Mouse (Mus musculus) midbrain, embryonic 11.5 days (tissue): ENCODE measurements at regions not wholly inside any gene's neighbourhood (a gene's known extent, or its start where the extent isn't known, plus 50 kb on each side); places are given as distances from the start of the nearest gene placed in this dataset.

Source experiments
- ATAC-seq: fragments of 200-750 bp; cut with Nextera tagmentation; 2 replicates; pipeline ENCODE4 v1.8.0; 2017; ENCODE audit warnings: moderate TSS enrichment, moderate library complexity; ENCODE audit not compliant: low FRiP score
- DNase-seq: peaks from one replicate; pipeline ENCODE4 v3.0.0; 2015; ENCODE audit warnings: low spot score; ENCODE audit errors: missing footprints
- H3K27ac ChIP-seq: fragments of 300-500 bp; sonication (generic); 2 replicates; pipeline ENCODE4 v1.5.1; 2014; ENCODE audit warnings: low read depth, low read length
- H3K27me3 ChIP-seq: fragments of 300-500 bp; sonication (generic); 2 replicates; pipeline ENCODE4 v1.6.1; 2014; ENCODE audit warnings: mild to moderate bottlenecking, low read length, moderate library complexity, mixed read lengths; ENCODE audit not compliant: control insufficient read depth, insufficient read depth
- H3K36me3 ChIP-seq: fragments of 300-500 bp; sonication (generic); 2 replicates; pipeline ENCODE4 v1.6.1; 2014; ENCODE audit warnings: mild to moderate bottlenecking, low read length, moderate library complexity, mixed read lengths; ENCODE audit not compliant: control insufficient read depth, insufficient read depth
- H3K4me1 ChIP-seq: fragments of 300-500 bp; sonication (generic); 2 replicates; pipeline ENCODE4 v1.6.1; 2014; ENCODE audit warnings: low read length; ENCODE audit not compliant: control insufficient read depth, insufficient read depth
- H3K4me2 ChIP-seq: fragments of 300-500 bp; sonication (generic); 2 replicates; pipeline ENCODE4 v1.6.1; 2014; ENCODE audit warnings: mild to moderate bottlenecking, moderate library complexity
- H3K4me3 ChIP-seq: fragments of 300-500 bp; sonication (generic); 2 replicates; pipeline ENCODE4 v1.5.1; 2014; ENCODE audit warnings: low read depth, low read length
- H3K9ac ChIP-seq: fragments of 300-500 bp; sonication (generic); 2 replicates; pipeline ENCODE4 v1.6.1; 2014; ENCODE audit warnings: low read length
- H3K9me3 ChIP-seq: fragments of 300-500 bp; sonication (generic); 2 replicates; pipeline ENCODE4 v1.6.1; 2016; ENCODE audit warnings: low read length; ENCODE audit not compliant: control insufficient read depth
- WGBS: fragments of 180-500 bp; shearing (Covaris S2); extraction: QIAGEN DNeasy Blood & Tissue Kit; methylation state at CpG from one replicate; pipeline ENCODE4 v1.1.7; 2014; 5-methylcytosine and 5-hydroxymethylcytosine counted together

DNA sequence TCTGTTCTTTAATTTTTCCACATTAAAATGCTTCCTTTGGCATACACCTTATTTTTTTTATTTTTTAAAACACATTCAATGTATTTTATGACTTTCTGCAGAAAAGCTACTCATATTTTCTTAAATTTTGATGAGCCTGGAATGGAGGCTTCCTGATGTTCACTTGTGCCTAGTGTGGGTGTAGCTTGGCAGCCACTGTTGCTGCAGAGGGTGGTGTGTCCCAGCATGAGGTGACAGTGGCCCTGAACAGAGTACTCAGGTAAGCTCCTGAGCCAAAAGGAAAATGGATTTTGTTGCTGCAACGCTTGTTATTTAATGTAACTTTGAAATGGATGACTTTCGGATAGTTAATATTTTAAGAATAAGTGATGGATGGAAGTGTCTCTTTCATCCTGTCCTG is 170.6 kb downstream of the Eipr1 start:
- ATAC-seq (no peak), DNase-seq (no peak)
- no peaks in the 10 kb centered on the region for H3K9me3 ChIP-seq
- H3K9ac ChIP-seq, result no peak overlapping the region
- no peaks in the 10 kb centered on the region for H3K36me3 ChIP-seq
- H3K27ac ChIP-seq, result no peak overlapping the region
- no peak overlapping the region for H3K4me2 ChIP-seq
- 0 out of 2 replicates have a peak, but pooled peaks cover 3% of the 10 kb centered on the region for H3K4me1 ChIP-seq
- no peak overlapping the region for H3K4me3 ChIP-seq
- whole genome bisulfite sequencing, result 91% methylated on average over 2 of the region's 2 CpGs
- no peaks in the 10 kb centered on the region for H3K27me3 ChIP-seq

DNA sequence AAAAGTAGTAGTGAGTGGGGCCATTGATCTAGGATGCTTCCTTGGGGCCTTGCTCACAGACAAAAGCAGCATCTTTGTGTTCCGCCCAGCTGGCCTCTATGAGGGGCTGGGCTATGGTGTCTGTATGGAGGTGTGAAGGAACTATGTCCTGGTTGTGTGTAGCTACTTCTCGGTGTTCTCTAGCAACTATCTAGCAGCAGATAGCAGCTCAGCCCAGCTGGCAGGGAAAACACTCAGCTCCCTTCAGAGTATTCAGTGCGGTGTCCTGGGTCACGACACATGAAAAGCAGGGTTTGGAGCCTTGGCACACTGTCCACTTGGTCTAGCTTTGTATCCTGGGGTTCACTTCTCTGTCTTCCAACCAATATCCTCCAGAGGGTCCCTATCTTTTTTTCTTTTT is 173.6 kb downstream of the Eipr1 start:
- DNase-seq, result no peak
- Histone ChIP-seq H3K4me2 (no peak overlapping the region), H3K27me3 (no peaks in the 10 kb centered on the region), H3K4me3 (no peak overlapping the region), H3K27ac (no peak overlapping the region), H3K9me3 (no peaks in the 10 kb centered on the region), H3K36me3 (no peaks in the 10 kb centered on the region), H3K9ac (no peak overlapping the region), H3K4me1 (0 out of 2 replicates have a peak, but pooled peaks cover 3% of the 10 kb centered on the region)
- ATAC-seq, result no peak
- 90% methylated on average over 4 of the region's 4 CpGs for WGBS

DNA sequence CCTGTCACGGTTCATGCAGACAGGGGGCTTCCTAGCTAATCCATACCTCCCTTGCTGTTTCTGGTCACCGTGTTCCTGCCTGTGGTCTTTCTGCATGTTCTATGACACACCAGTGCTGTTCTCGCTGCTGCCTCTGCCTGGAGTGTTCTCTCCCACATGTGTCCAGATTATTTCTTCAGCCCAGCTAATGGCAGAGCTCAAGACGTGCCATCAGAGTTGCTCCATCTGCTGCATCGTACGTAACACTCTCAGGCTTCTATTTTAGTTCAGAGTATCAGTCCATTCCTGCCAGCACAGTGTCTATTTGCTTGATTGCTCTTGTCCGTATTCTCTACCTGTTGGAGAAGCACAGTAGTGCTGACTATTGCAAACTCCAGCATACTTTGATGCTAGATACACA is 188.3 kb downstream of the Eipr1 start:
- H3K9me3 ChIP-seq, result no peaks in the 10 kb centered on the region
- H3K27me3 ChIP-seq, result no peaks in the 10 kb centered on the region
- no peak overlapping the region for H3K9ac ChIP-seq
- no peaks in the 10 kb centered on the region for H3K4me1 ChIP-seq
- DNase-seq (peak; percentile 72), ATAC-seq (no peak)
- no peak overlapping the region for H3K4me3 ChIP-seq
- H3K4me2 ChIP-seq, result no peak overlapping the region
- H3K36me3 ChIP-seq, result no peaks in the 10 kb centered on the region
- H3K27ac ChIP-seq, result no peak overlapping the region
- 88% methylated on average over 7 of the region's 7 CpGs for WGBS

DNA sequence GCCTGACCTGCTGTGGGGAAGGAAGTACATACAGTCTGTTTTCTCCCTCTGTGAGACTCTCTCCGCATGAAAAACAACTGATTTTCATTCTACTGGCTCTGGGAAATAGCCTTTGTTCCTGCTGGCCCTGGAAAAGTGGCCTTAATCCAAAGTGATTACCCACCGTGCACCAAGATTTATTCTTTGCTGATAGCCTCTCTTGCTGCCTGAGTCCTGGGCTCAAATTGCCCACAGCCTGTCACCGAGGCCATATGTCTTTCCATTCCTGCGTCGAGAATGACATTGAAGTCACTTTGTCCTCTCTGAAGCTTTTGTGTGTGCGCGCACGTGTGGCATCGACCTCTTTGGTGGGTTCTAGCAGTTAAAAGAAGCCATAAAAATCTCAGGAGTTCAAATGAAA is 197.3 kb downstream of the Eipr1 start:
- no peak overlapping the region for H3K9ac ChIP-seq
- H3K4me2 ChIP-seq, result no peak overlapping the region
- H3K27ac ChIP-seq, result no peak overlapping the region
- no peak for ATAC-seq
- H3K36me3 ChIP-seq, result no peaks in the 10 kb centered on the region
- H3K27me3 ChIP-seq, result no peaks in the 10 kb centered on the region
- WGBS, result 61% methylated on average over 9 of the region's 9 CpGs
- no peak overlapping the region for H3K4me3 ChIP-seq
- no peaks in the 10 kb centered on the region for H3K9me3 ChIP-seq
- peaks cover 4% of the 10 kb centered on the region; the same call in 1 of the 2 replicates for H3K4me1 ChIP-seq
- no peak for DNase-seq

DNA sequence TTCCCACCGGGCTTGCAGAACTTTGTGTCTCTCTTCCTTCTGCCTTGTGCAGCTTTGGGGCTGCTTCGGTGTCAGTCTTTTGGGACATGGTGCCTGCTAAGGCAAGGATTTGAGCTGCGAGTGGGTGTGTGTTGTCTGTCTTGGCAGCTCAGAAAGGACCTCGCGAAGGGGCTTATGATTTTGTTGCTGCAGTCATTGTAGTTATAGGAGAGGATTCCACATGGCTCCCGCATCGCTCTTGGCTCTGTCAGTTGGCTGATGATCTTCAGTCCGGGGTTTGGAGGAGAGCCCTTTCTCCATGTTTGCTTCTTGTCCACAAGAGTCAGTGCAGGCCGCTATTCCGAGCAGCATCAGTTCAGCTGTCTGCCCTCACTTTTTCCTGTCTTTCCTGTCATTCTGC is 197.7 kb downstream of the Eipr1 start:
- DNase-seq (peak; percentile 80), ATAC-seq (no peak)
- Histone ChIP-seq H3K36me3 (no peaks in the 10 kb centered on the region), H3K4me3 (no peak overlapping the region), H3K4me1 (peaks cover 4% of the 10 kb centered on the region; the same call in 1 of the 2 replicates), H3K27ac (no peak overlapping the region), H3K27me3 (no peaks in the 10 kb centered on the region), H3K4me2 (no peak overlapping the region), H3K9me3 (no peaks in the 10 kb centered on the region), H3K9ac (no peak overlapping the region)
- WGBS, result 83% methylated on average over 10 of the region's 10 CpGs

DNA sequence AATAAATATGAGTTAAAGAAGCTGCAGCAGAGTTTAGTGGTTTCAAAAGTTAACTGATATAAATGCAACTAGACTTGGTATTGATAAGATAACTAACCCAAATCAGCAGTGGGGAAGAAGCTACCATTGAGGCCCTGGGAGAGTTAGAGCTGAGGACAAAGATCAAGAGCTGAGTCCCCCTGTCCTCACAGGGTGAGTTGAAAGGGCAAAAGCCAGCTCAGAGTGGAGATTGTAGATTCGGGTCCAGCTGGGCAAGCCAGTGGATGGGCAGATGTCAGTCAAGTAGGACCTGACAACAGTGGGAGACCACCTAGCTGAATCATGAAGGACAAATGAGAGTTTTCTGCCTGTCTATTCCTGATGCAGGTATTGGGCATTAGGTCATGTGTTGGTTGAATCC is 205.6 kb downstream of the Eipr1 start:
- Histone ChIP-seq H3K9ac (no peak overlapping the region), H3K9me3 (no peaks in the 10 kb centered on the region), H3K4me3 (no peak overlapping the region), H3K4me2 (no peak overlapping the region), H3K27ac (no peak overlapping the region), H3K4me1 (no peaks in the 10 kb centered on the region), H3K36me3 (no peaks in the 10 kb centered on the region), H3K27me3 (no peaks in the 10 kb centered on the region)
- DNase-seq, result no peak
- 76% methylated on average over 1 of the region's 1 CpGs for WGBS
- ATAC-seq, result no peak

DNA sequence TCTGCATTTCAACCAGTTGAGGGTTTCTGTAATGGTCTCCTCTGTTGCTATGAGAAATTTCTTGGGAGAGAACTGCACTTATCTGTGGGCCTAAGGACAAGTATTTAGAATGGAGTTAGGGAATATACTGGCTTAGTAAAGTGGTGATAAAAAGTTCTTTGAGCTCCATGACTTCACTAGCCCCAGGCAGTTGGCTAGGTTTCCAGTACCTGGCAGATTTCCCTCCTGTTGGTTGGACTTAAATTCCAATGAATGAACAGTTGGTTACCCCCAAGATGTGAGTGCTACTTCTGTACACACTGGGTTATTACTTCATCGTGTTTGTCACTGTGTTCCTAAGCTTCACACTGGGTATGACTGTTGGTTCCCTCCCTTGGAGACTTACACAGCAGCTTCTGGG is 207.1 kb downstream of the Eipr1 start:
- DNase-seq, result no peak
- H3K27ac ChIP-seq, result no peak overlapping the region
- H3K9ac ChIP-seq, result no peak overlapping the region
- no peaks in the 10 kb centered on the region for H3K27me3 ChIP-seq
- no peaks in the 10 kb centered on the region for H3K9me3 ChIP-seq
- WGBS, result 79% methylated on average over 1 of the region's 1 CpGs
- ATAC-seq, result no peak
- no peaks in the 10 kb centered on the region for H3K36me3 ChIP-seq
- H3K4me1 ChIP-seq, result no peaks in the 10 kb centered on the region
- no peak overlapping the region for H3K4me3 ChIP-seq
- H3K4me2 ChIP-seq, result no peak overlapping the region

DNA sequence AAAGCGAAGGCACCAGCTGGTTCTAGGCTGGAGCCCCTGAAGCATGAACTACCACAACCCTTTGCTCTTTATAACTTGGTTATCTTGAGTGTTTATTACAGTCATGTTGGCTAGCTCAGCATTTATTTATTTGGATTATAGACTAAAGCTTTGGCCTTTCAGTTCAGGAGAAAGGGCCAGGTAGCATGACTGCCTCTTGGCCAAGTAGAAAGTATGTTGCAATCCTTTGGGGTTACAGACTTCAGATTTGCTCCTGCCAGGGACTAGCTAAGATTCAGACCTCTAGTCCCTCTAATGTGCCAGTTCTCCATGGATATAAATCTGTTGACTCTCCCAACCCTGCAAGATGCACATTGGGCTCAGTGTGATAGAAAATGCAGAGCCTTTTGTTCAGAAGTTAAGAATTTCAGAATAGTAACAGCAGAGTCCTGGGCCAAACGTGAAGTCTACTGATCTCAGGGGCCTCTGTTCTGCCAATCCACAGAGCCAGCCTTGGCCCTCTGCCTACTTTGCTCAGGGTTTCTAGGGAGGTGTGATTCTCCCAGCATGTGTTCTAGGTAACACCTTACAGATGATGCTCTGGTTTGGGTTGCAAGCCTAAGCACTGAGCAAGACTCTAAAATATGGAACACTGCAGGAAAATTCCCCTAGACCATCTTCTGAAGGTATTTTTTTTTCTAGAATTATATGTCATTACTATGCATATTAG is 218.2 kb downstream of the Eipr1 start:
- ATAC-seq, result no peak
- Histone ChIP-seq H3K36me3 (no peaks in the 10 kb centered on the region), H3K4me1 (no peaks in the 10 kb centered on the region), H3K9ac (no peak overlapping the region), H3K9me3 (0 out of 2 replicates have a peak, but pooled peaks cover 2% of the 10 kb centered on the region), H3K4me3 (no peak overlapping the region), H3K27ac (no peak overlapping the region), H3K4me2 (no peak overlapping the region), H3K27me3 (no peaks in the 10 kb centered on the region)
- WGBS, result 80% methylated on average over 2 of the region's 2 CpGs
- no peak for DNase-seq

DNA sequence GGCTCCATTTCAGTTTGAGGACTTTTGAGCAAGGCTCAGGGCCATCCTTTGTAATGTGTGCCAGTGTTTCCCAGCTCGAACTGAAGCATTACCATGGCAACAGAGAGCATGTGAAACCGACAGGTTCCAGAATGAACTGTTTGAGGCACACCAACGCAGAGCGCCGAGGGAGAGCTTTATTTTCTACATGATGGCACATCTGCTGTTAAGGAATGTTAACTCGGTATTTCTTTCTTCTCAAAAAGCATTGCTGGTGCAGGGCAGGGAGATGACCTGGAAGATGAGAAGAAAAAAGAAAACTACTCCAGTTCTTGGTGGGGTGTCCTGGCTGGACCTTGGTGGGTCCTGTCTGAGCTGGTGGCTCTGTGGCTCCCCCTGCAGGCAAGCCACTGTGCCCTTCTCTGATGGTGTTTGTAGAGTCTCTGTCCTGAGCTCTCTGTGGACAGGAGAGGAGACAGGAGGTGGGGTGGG is 223.0 kb downstream of the Eipr1 start:
- H3K36me3 ChIP-seq, result no peaks in the 10 kb centered on the region
- DNase-seq, result peak; percentile 92
- no peaks in the 10 kb centered on the region for H3K27me3 ChIP-seq
- peak; percentile 64 for ATAC-seq
- no peak overlapping the region for H3K27ac ChIP-seq
- no peak overlapping the region for H3K9ac ChIP-seq
- H3K4me2 ChIP-seq, result no peak overlapping the region
- no peak overlapping the region for H3K4me3 ChIP-seq
- H3K9me3 ChIP-seq, result 0 out of 2 replicates have a peak, but pooled peaks cover 2% of the 10 kb centered on the region
- no peaks in the 10 kb centered on the region for H3K4me1 ChIP-seq
- WGBS, result 23% methylated on average over 6 of the region's 6 CpGs
